Mouse (Mus musculus): ENCODE data around the gene Ces2b. TPM values are rescaled to one million over a fixed set of nuclear protein-coding genes. Genes with fewer than 3 reads are reported as not detected.
"Not testable (repeated sequence)": the region's sequence is repeated elsewhere in the genome, so short reads cannot be mapped to it uniquely, and the experiment has no call there.

Gene Ces2b
- polyA plus RNA-seq, 2 experiments, result 0.10 to 0.23 TPM

DNA sequence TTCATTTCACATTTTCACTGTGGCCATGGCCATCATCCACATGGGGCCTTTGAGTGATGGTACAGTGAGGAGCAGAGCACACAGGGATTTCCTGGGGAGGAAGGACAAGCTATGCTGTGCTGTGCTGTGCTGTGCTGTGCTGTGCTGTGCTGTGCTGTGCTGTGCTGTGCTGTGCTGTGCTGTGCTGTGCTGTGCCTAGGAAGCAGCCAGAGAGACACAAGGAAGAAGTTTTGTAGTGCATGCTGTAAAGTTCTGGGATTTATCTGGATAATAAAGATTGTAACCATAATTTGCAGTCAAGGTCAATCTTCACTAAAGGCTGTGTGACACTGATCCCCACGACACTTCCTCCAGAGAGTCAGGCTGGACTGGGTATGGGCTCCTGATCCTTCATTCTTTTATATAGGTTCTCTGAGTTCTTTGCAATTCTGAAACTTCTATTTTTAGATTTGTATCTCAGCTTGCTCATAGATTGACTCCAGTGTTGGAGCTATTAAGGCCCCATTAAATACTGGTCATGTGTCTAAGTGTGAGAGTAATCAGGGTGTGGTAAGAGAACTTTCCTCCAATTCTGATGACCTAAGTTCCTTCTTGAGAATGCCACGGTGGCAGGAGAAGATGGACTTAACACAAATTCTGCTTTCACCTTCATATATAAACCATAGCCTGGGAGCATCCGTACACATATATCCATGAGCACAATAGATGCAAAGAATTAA lies 10.1 kb downstream of the Ces2b start:
- ATAC-seq (ENCODE audit: insufficient read depth), result no peak
- WGBS (ENCODE audit: insufficient replicate concordance), result 46% methylated on average over 3 of the region's 3 CpGs
- no peak for DNase-seq (ENCODE audit: low read depth in 3 of 3, low spot score in 3 of 3)
- Histone ChIP-seq H3K36me3 (replicated peaks; ENCODE audit: control insufficient read depth, insufficient read depth, low read depth) (no peaks in the 10 kb centered on the region), H3K27ac (no peak overlapping the region), H3K27me3 (ENCODE audit: control insufficient read depth, insufficient read depth, low read length) (no peaks in the 10 kb centered on the region), H3K9ac (replicated peaks) (no peak overlapping the region), H3K9me3 (ENCODE audit: control insufficient read depth, low read length) (no peaks in the 10 kb centered on the region), H3K4me2 (ENCODE audit: low read depth) (no peak overlapping the region), H3K4me3 (ENCODE audit: insufficient read depth in 1 of 2, low read depth in 2 of 2, low read length in 2 of 2) (no peak overlapping the region), H3K4me1 (replicated peaks; ENCODE audit: control insufficient read depth in 2 of 2, insufficient read depth in 2 of 2, low read length in 1 of 2) (no peaks in the 10 kb centered on the region)
- no peak for TF ChIP-seq EP300 (IDR thresholded peaks at IDR 0.05; ENCODE audit: low read depth)
- no peak for TF ChIP-seq CTCF (IDR thresholded peaks at IDR 0.05; ENCODE audit: low read depth)

DNA sequence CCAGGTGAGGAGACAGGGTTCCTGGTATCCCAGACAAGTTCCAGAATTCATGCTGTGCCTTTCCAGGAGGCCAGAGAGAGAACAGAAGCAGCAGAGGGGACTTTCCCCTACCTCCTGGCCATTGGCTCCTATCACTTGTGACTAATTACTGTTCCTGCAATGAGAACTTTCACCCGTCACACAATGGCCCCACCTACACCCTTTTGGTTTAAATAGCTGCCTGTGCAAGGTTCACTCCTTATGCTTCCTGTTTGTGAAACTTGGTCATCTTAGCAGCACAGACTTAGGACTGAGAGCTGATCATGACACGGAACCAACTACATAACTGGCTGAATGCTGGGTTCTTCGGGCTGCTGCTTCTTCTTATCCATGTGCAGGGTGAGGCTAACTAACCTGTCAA lies 15.5 kb downstream of the Ces2b start, which contains the start of gene Ces2c:
Ces2c (plus strand) TSS at position 238 of the 400 bp plus-strand sequence.
- ATAC-seq (ENCODE audit: insufficient read depth), result no peak

DNA sequence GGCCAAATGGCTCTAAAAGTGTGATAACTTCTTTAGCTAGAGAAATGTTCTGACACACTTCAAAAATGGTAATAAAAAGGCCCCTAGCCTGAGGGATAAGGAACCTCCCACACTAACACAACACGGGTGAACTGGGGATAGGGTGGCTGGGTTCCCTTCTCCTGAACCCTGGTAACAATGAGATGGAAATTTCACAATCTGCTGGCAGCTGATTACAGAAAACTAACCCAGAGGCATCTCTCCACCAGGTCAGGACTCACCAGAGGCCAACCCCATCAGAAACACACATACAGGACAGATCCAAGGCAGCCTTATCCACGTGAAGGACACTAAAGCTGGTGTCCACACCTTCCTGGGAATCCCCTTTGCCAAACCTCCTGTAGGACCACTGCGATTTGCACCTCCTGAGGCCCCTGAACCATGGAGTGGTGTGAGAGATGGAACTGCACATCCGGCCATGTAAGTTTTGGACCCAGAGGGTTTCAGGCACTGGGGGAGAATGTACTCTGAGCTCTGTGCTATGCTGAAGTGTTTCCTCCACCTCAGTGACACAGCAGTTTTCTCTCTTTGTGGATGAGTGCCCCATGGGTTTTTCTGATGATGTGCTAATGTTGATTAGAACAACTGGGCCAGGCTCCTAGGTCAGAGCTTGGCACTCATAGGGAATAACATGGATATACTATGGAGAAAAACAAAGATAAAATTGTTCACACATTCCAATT lies 16.5 kb downstream of the Ces2b start:
- H3K36me3 ChIP-seq (replicated peaks; ENCODE audit: control insufficient read depth, insufficient read depth, low read depth), result no peaks in the 10 kb centered on the region
- no peak overlapping the region for H3K4me3 ChIP-seq (ENCODE audit: insufficient read depth in 1 of 2, low read depth in 2 of 2, low read length in 2 of 2)
- WGBS (ENCODE audit: insufficient replicate concordance), result 39% methylated on average over 4 of the region's 4 CpGs
- no peaks in the 10 kb centered on the region for H3K9me3 ChIP-seq (ENCODE audit: control insufficient read depth, low read length)
- DNase-seq (ENCODE audit: low read depth in 3 of 3, low spot score in 3 of 3) (no peak), ATAC-seq (ENCODE audit: insufficient read depth) (no peak)
- H3K4me1 ChIP-seq (replicated peaks; ENCODE audit: control insufficient read depth in 2 of 2, insufficient read depth in 2 of 2, low read length in 1 of 2), result no peaks in the 10 kb centered on the region
- no peak for TF ChIP-seq EP300 (IDR thresholded peaks at IDR 0.05; ENCODE audit: low read depth)
- TF ChIP-seq CTCF (IDR thresholded peaks at IDR 0.05; ENCODE audit: low read depth), result no peak
- H3K27me3 ChIP-seq (ENCODE audit: control insufficient read depth, insufficient read depth, low read length), result no peaks in the 10 kb centered on the region
- H3K27ac ChIP-seq, result no peak overlapping the region
- H3K9ac ChIP-seq (replicated peaks), result no peak overlapping the region
- no peak overlapping the region for H3K4me2 ChIP-seq (ENCODE audit: low read depth)

More for the DNA sequence above, 15.5 kb downstream of the Ces2b start, which contains the start of gene Ces2c:
- Histone ChIP-seq H3K4me2 (ENCODE audit: low read depth) (no peak within 1 kb of the TSS), H3K4me1 (replicated peaks; ENCODE audit: control insufficient read depth in 2 of 2, insufficient read depth in 2 of 2, low read length in 1 of 2) (no peaks in the 10 kb centered on the region), H3K27ac (no peak within 1 kb of the TSS), H3K36me3 (replicated peaks; ENCODE audit: control insufficient read depth, insufficient read depth, low read depth) (no peaks in the 10 kb centered on the region), H3K4me3 (ENCODE audit: insufficient read depth in 1 of 2, low read depth in 2 of 2, low read length in 2 of 2) (no peak within 1 kb of the TSS), H3K9ac (replicated peaks) (no peak within 1 kb of the TSS), H3K27me3 (ENCODE audit: control insufficient read depth, insufficient read depth, low read length) (no peaks in the 10 kb centered on the region), H3K9me3 (ENCODE audit: control insufficient read depth, low read length) (no peaks in the 10 kb centered on the region)
- no peak for DNase-seq (ENCODE audit: low read depth in 3 of 3, low spot score in 3 of 3)
- TF ChIP-seq EP300 (IDR thresholded peaks at IDR 0.05; ENCODE audit: low read depth), result no peak
- no peak for TF ChIP-seq CTCF (IDR thresholded peaks at IDR 0.05; ENCODE audit: low read depth)
- 63% methylated on average over 3 of the region's 3 CpGs for WGBS (ENCODE audit: insufficient replicate concordance)

DNA sequence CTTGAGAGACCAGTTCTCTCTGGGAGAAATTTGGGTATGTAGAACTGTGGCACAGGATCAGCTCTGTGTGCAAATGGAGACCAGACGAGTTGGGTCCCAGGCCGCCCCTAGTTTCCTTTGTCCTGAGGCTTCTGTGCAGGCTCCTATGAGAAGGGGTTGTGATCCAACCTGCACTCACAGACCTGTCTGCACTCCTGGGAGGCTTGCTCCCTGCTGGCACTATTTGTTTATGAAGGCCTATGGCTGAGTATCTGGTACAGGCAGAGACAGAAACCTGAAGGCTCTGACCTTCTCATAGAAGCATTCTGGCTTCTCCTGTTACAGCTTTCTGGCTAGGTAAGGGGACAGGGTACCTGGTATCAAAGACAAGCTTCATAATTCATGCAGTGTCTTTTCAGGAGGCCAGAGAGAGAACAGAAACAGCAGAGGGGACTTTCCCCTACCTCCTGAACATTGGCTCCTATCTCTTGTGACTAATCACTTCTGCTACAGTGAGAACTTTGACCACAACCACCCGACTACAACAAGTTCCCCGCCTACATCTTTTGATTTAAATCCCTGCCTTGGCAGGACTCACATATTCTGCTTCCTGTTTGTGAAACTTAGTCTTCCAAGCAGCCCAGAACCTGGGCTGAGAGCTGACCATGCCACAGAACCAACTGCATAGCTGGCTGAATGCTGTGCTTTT lies 35.6 kb downstream of the Ces2b start:
- not testable (repeated sequence) for H3K4me1 ChIP-seq (replicated peaks; ENCODE audit: control insufficient read depth in 2 of 2, insufficient read depth in 2 of 2, low read length in 1 of 2); H3K36me3 ChIP-seq (replicated peaks; ENCODE audit: control insufficient read depth, insufficient read depth, low read depth); ATAC-seq (ENCODE audit: insufficient read depth); H3K27ac ChIP-seq; H3K4me2 ChIP-seq (ENCODE audit: low read depth); H3K4me3 ChIP-seq (ENCODE audit: insufficient read depth in 1 of 2, low read depth in 2 of 2, low read length in 2 of 2); H3K27me3 ChIP-seq (ENCODE audit: control insufficient read depth, insufficient read depth, low read length); H3K9me3 ChIP-seq (ENCODE audit: control insufficient read depth, low read length); H3K9ac ChIP-seq (replicated peaks); DNase-seq (ENCODE audit: low read depth in 3 of 3, low spot score in 3 of 3)
- no CpG with 5 or more reads among the region's 4 CpGs for WGBS (ENCODE audit: insufficient replicate concordance)

GRCm38 (mm10) chr8:104868876-104869275 lies 37.5 kb downstream of the Ces2b start:
- DNase-seq (ENCODE audit: low read depth in 3 of 3, low spot score in 3 of 3); ATAC-seq (ENCODE audit: insufficient read depth); H3K9ac ChIP-seq (replicated peaks); H3K4me3 ChIP-seq (ENCODE audit: insufficient read depth in 1 of 2, low read depth in 2 of 2, low read length in 2 of 2); H3K27ac ChIP-seq; H3K27me3 ChIP-seq (ENCODE audit: control insufficient read depth, insufficient read depth, low read length); H3K4me2 ChIP-seq (ENCODE audit: low read depth); H3K9me3 ChIP-seq (ENCODE audit: control insufficient read depth, low read length); H3K4me1 ChIP-seq (replicated peaks; ENCODE audit: control insufficient read depth in 2 of 2, insufficient read depth in 2 of 2, low read length in 1 of 2); H3K36me3 ChIP-seq (replicated peaks; ENCODE audit: control insufficient read depth, insufficient read depth, low read depth): not testable (repeated sequence)
- no CpG with 5 or more reads among the region's 2 CpGs for WGBS (ENCODE audit: insufficient replicate concordance)

- not testable (repeated sequence) for DNase-seq (ENCODE audit: low read depth in 3 of 3, low spot score in 3 of 3); H3K9me3 ChIP-seq (ENCODE audit: control insufficient read depth, low read length); H3K27ac ChIP-seq; H3K4me2 ChIP-seq (ENCODE audit: low read depth); H3K36me3 ChIP-seq (replicated peaks; ENCODE audit: control insufficient read depth, insufficient read depth, low read depth); H3K27me3 ChIP-seq (ENCODE audit: control insufficient read depth, insufficient read depth, low read length); H3K9ac ChIP-seq (replicated peaks); H3K4me1 ChIP-seq (replicated peaks; ENCODE audit: control insufficient read depth in 2 of 2, insufficient read depth in 2 of 2, low read length in 1 of 2); ATAC-seq (ENCODE audit: insufficient read depth); H3K4me3 ChIP-seq (ENCODE audit: insufficient read depth in 1 of 2, low read depth in 2 of 2, low read length in 2 of 2)
- WGBS (ENCODE audit: insufficient replicate concordance), result no CpG with 5 or more reads among the region's 4 CpGs
Observed at GRCm38 (mm10) chr8:104886223-104886926, 55.0 kb downstream of the Ces2b start.

Data from liver, embryonic 14.5 days (tissue).